32 mouse cellular contexts compared by ENCODE assay signal in the genomic region with DNA sequence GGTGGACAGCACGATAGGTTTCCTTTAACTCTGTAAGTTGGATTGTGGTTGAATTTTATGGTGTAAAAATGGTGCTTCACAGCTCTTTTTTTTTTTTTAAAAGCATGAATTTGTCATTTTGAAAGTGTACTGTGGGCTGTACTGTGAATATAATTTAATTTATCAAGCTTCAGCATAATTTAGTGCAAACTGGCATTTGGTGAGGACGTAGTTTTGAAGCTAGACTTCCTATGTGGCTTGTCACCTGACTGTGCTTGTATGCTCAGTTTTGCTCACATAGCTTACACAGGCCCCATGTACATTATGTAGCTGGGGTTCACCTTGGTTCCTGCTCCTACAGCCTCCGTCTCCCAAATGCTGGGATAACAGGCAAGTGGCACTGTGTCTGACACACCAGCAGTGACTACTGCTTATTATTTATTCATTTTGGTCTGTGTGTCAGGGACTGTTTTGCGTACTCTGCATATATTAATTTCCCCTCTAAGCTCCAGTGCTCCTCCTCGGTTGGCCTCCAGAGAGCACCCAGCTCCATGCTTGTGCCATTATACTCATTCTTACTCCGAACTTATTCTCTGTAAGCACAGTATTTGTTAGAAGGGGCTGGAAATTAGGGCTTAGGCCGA. TPM values are rescaled to one million over a fixed set of nuclear protein-coding genes. Genes with fewer than 3 reads are reported as not detected.
A peak's percentile ranks its signal among the peaks of the same experiment; 100 is the strongest.
DNase-seq lines count a peak whose midpoint lies in the region; ATAC-seq lines count a peak whose summit lies in the region.
"Had no signal": no experiment of that assay in that cellular context is flagged by ENCODE, and none has a peak within 500 bp of the region (broad histone marks: within the 10 kb centered on the region; RNA-seq: fewer than 3 reads in every experiment).

No protein-coding gene starts in this region.

- no peaks in the 10 kb centered on the region for H3K27me3 ChIP-seq in midbrain, embryonic 13.5 days
- no peaks in the 10 kb centered on the region for H3K27me3 ChIP-seq in midbrain, embryonic 16.5 days (ENCODE audit: control insufficient read depth, insufficient read depth, low read depth, low read length)
- H3K27me3 ChIP-seq: embryonic facial prominence, embryonic 12.5 days; heart, embryonic 15.5 days; hindbrain, embryonic 15.5 days; limb, embryonic 15.5 days; liver, embryonic 15.5 days; neural tube, embryonic 13.5 days; Patski had no signal

- no peak overlapping the region for H3K9ac ChIP-seq in midbrain, embryonic 13.5 days (replicated peaks)
- no peak overlapping the region for H3K9ac ChIP-seq in midbrain, embryonic 16.5 days (ENCODE audit: low read depth, low read length)
- H3K9ac ChIP-seq: embryonic facial prominence, embryonic 12.5 days; heart, embryonic 15.5 days; hindbrain, embryonic 15.5 days; limb, embryonic 15.5 days; liver, embryonic 15.5 days; lung, embryonic 14.5 days; neural tube, embryonic 13.5 days had no signal

- H3K36me3 ChIP-seq in midbrain, embryonic 13.5 days = no peaks in the 10 kb centered on the region
- no peaks in the 10 kb centered on the region for H3K36me3 ChIP-seq in midbrain, embryonic 16.5 days (ENCODE audit: control insufficient read depth, insufficient read depth, low read length)
- H3K36me3 ChIP-seq: embryonic facial prominence, embryonic 12.5 days; heart, embryonic 10.5 days; heart, embryonic 15.5 days; hindbrain, embryonic 15.5 days; limb, embryonic 10.5 days; limb, embryonic 15.5 days; liver, embryonic 15.5 days; neural tube, embryonic 13.5 days had no signal

- peaks cover 25% of the 10 kb centered on the region for H3K4me1 ChIP-seq in midbrain, embryonic 13.5 days (replicated peaks)
- peaks cover 14% of the 10 kb centered on the region for H3K4me1 ChIP-seq in midbrain, embryonic 16.5 days (ENCODE audit: control insufficient read depth, insufficient read depth, low read length)

- 74% methylated on average over 7 of the region's 7 CpGs for WGBS in midbrain, embryonic 13.5 days
- 64% methylated on average over 7 of the region's 7 CpGs for whole genome bisulfite sequencing in midbrain, embryonic 16.5 days

- H3K4me3 ChIP-seq in midbrain, embryonic 13.5 days (replicated peaks) = no peak overlapping the region
- H3K4me3 ChIP-seq in midbrain, embryonic 16.5 days (ENCODE audit: low read depth, low read length) = no peak overlapping the region
- H3K4me3 ChIP-seq: embryonic facial prominence, embryonic 12.5 days; heart, embryonic 10.5 days; heart, embryonic 15.5 days; hindbrain, embryonic 15.5 days; limb, embryonic 10.5 days; limb, embryonic 15.5 days; liver, embryonic 15.5 days; neural tube, embryonic 13.5 days had no signal

- H3K27ac ChIP-seq in midbrain, embryonic 13.5 days = no peak overlapping the region
- no peak overlapping the region for H3K27ac ChIP-seq in midbrain, embryonic 16.5 days (ENCODE audit: low read length)
- H3K27ac ChIP-seq: embryonic facial prominence, embryonic 12.5 days; heart, embryonic 10.5 days; heart, embryonic 15.5 days; hindbrain, embryonic 15.5 days; kidney, postnatal 0 days; limb, embryonic 10.5 days; limb, embryonic 15.5 days; liver, embryonic 15.5 days; neural tube, embryonic 13.5 days had no signal

- ATAC-seq in frontal cortex, adult (ENCODE audit: low TSS enrichment) = peak; percentile 38
- peak; percentile 38; the same call in 1 of the 2 replicates for ATAC-seq in midbrain, embryonic 13.5 days
- no peak for ATAC-seq in midbrain, embryonic 16.5 days
- ATAC-seq: intestine, embryonic 16.5 days; Patski had no signal

- no peak overlapping the region for H3K4me2 ChIP-seq in midbrain, embryonic 13.5 days (replicated peaks)
- no peak overlapping the region for H3K4me2 ChIP-seq in midbrain, embryonic 16.5 days (ENCODE audit: low read length)
- H3K4me2 ChIP-seq: embryonic facial prominence, embryonic 12.5 days; heart, embryonic 15.5 days; hindbrain, embryonic 15.5 days; limb, embryonic 15.5 days; liver, embryonic 15.5 days; lung, embryonic 14.5 days; neural tube, embryonic 13.5 days had no signal

- no peak for DNase-seq in frontal cortex, postnatal 36 days (ENCODE audit: low spot score in 2 of 2)
- peak; percentile 53 for DNase-seq in CD4-positive, CD25-positive, alpha-beta regulatory T cell, adult 2 months (ENCODE audit: low read depth, low spot score)
- peak; percentile 73 for DNase-seq in induced T-regulatory cell, adult 2 months (ENCODE audit: low read depth)
- DNase-seq in right cerebral cortex, postnatal 14 days = no peak
- DNase-seq in thymus, postnatal 4 days = no peak
- DNase-seq: adrenal gland, postnatal 14 days; B cell, adult 2 months; cerebellum, adult 11 months; cerebellum, adult 9-10 months; cerebellum, postnatal 36 days; embryo, embryonic 11 days; heart, postnatal 36 days; kidney, adult 8-10 months; kidney, postnatal 4 days; lung, embryonic 14.5 days; lung, postnatal 14 days; thymus, adult 2 months; thymus, postnatal 36 days had no signal

- H3K9me3 ChIP-seq in midbrain, embryonic 13.5 days = no peaks in the 10 kb centered on the region
- no peaks in the 10 kb centered on the region for H3K9me3 ChIP-seq in midbrain, embryonic 16.5 days (replicated peaks; ENCODE audit: control insufficient read depth, low read length, poor library complexity, severe bottlenecking)
- H3K9me3 ChIP-seq: embryonic facial prominence, embryonic 12.5 days; heart, embryonic 10.5 days; heart, embryonic 15.5 days; hindbrain, embryonic 15.5 days; limb, embryonic 10.5 days; limb, embryonic 15.5 days; liver, embryonic 15.5 days; neural tube, embryonic 13.5 days had no signal

RNA-seq across cellular contexts. Expression of gene Reps1, which starts 9.1 kb away (rescaled TPM):
- polyA plus RNA-seq in midbrain, embryonic 13.5 days (2015; fragmentation: Nextera tagmentation; extraction: Ambion mirVana) = 15.6 and 17.8 TPM in 2 replicates
- 12.7 and 16.1 TPM in 2 replicates for polyA plus RNA-seq in midbrain, embryonic 16.5 days (2015; fragmentation: Nextera tagmentation; extraction: Ambion mirVana)

RNA-seq across cellular contexts. Expression of gene Abracl, which starts 41.6 kb away (rescaled TPM):
- polyA plus RNA-seq in midbrain, embryonic 13.5 days (2015; fragmentation: Nextera tagmentation; extraction: Ambion mirVana) = 104 and 122 TPM in 2 replicates
- 45.7 and 55.6 TPM in 2 replicates for polyA plus RNA-seq in midbrain, embryonic 16.5 days (2015; fragmentation: Nextera tagmentation; extraction: Ambion mirVana)

Comparison
In these comparisons a context has a peak if more than half of its experiments do, and no peak if none do; other contexts are left out.
1. DNase-seq: peak in CD4-positive, CD25-positive, alpha-beta regulatory T cell, adult 2 months (single experiment) and induced T-regulatory cell, adult 2 months (single experiment); none in frontal cortex, postnatal 36 days (0 of 2), right cerebral cortex, postnatal 14 days (single experiment) and thymus, postnatal 4 days (single experiment).